Mouse (Mus musculus) MEL (cell line): ENCODE data around the gene Adgrl4. TPM values are rescaled to one million over a fixed set of nuclear protein-coding genes. Genes with fewer than 3 reads are reported as not detected.

Experiments used
- DNase-seq: peaks from one replicate; pipeline ENCODE4 v3.0.0; 2011; ENCODE audit warnings: low read depth, low spot score
- H3K27ac ChIP-seq: 2 replicates; pipeline ENCODE4 v1.5.1; 2012; ENCODE audit warnings: low read depth, mild to moderate bottlenecking, control low read depth, low read length, moderate library complexity; ENCODE audit not compliant: control insufficient read depth
- H3K27me3 ChIP-seq, 2 experiments: fragments of 150-350 bp in 1 of 2; sonication (generic) in 1 of 2; 2 replicates each; pipeline ENCODE4 v1.6.1; 2012; ENCODE audit warnings: low read length in 2 of 2, mild to moderate bottlenecking in 2 of 2, improper control_type of control experiment in 1 of 2, moderate library complexity in 1 of 2; ENCODE audit not compliant: insufficient read depth in 2 of 2, control insufficient read depth in 1 of 2
- H3K36me3 ChIP-seq, 2 experiments: 2 replicates each; pipeline ENCODE4 v1.6.1; 2012 to 2014; ENCODE audit warnings: low read length in 2 of 2, improper control_type of control experiment in 1 of 2, inconsistent platforms in 1 of 2, mild to moderate bottlenecking in 1 of 2; ENCODE audit not compliant: insufficient read depth in 2 of 2, control insufficient read depth in 1 of 2
- H3K4me1 ChIP-seq, 2 experiments: fragments of 150-350 bp in 1 of 2; sonication (generic) in 1 of 2; 2 replicates each; pipeline ENCODE4 v1.6.1; 2012; ENCODE audit warnings: low read length in 2 of 2, improper control_type of control experiment in 1 of 2, mild to moderate bottlenecking in 1 of 2; ENCODE audit not compliant: insufficient read depth in 2 of 2, control insufficient read depth in 1 of 2
- H3K4me3 ChIP-seq, 2 experiments: fragments of 150-350 bp in 1 of 2; sonication (generic) in 1 of 2; 2 replicates each; pipeline ENCODE4 v1.5.1; 2012; ENCODE audit warnings: low read depth in 2 of 2, low read length in 2 of 2, mild to moderate bottlenecking in 2 of 2, moderate library complexity in 2 of 2, control low read depth in 1 of 2, improper control_type of control experiment in 1 of 2; ENCODE audit not compliant: control insufficient read depth in 1 of 2, insufficient read depth in 1 of 2
- H3K79me2 ChIP-seq: 2 replicates; pipeline ENCODE4 v1.6.1; 2012; ENCODE audit warnings: mild to moderate bottlenecking, low read length, moderate library complexity; ENCODE audit not compliant: control insufficient read depth, poor library complexity, insufficient read depth
- H3K9ac ChIP-seq: 2 replicates; pipeline ENCODE4 v1.6.1; 2012; ENCODE audit warnings: low read depth, mild to moderate bottlenecking, control low read depth, low read length, moderate library complexity; ENCODE audit not compliant: control insufficient read depth, poor library complexity, severe bottlenecking
- H3K9me3 ChIP-seq: fragments of 150-350 bp; sonication (generic); replicated peaks from 2 replicates; pipeline ENCODE4 v1.6.1; 2012; ENCODE audit warnings: mild to moderate bottlenecking, low read length, improper control_type of control experiment, moderate library complexity; ENCODE audit not compliant: insufficient read depth
- CTCF ChIP-seq, 3 experiments: IDR thresholded peaks in 2 of 3; conservative IDR thresholded peaks in 1 of 3; 2 replicates each; pipeline ENCODE4 v1.5.1; 2011 to 2012; ENCODE audit warnings: low read length in 3 of 3, low read depth in 2 of 3, mild to moderate bottlenecking in 2 of 3, improper control_type of control experiment in 1 of 3, inconsistent platforms in 1 of 3, mixed read lengths in 1 of 3, moderate library complexity in 1 of 3; ENCODE audit not compliant: control insufficient read depth in 1 of 3, insufficient read depth in 1 of 3, poor library complexity in 1 of 3, severe bottlenecking in 1 of 3
- ELF1 ChIP-seq: IDR thresholded peaks from 2 replicates; pipeline ENCODE4 v1.6.1; 2014; ENCODE audit warnings: low read depth, mild to moderate bottlenecking, inconsistent platforms, low read length, improper control_type of control experiment, moderate library complexity
- ETS1 ChIP-seq: IDR thresholded peaks from 2 replicates; pipeline ENCODE4 v1.6.1; 2012; ENCODE audit warnings: low read depth, mild to moderate bottlenecking, inconsistent platforms, low read length, improper control_type of control experiment, moderate library complexity
- GABPA ChIP-seq: IDR thresholded peaks from 2 replicates; pipeline ENCODE4 v1.6.1; 2012; ENCODE audit warnings: low read depth, mild to moderate bottlenecking, inconsistent platforms, low read length, improper control_type of control experiment, moderate library complexity
- GATA1 ChIP-seq: IDR thresholded peaks from 2 replicates; pipeline ENCODE4 v1.6.1; 2011; ENCODE audit warnings: low read depth, low read length, improper control_type of control experiment
- HCFC1 ChIP-seq: IDR thresholded peaks from 2 replicates; pipeline ENCODE4 v1.6.1; 2012; ENCODE audit warnings: low read depth, mild to moderate bottlenecking, inconsistent platforms, low read length, improper control_type of control experiment, moderate library complexity
- JUND ChIP-seq: IDR thresholded peaks from 2 replicates; pipeline ENCODE4 v1.6.1; 2011; ENCODE audit warnings: low read depth, mild to moderate bottlenecking, improper control_type of control experiment, low read length
- MAZ ChIP-seq: IDR thresholded peaks from 2 replicates; pipeline ENCODE4 v1.6.1; 2012; ENCODE audit warnings: low read depth, mild to moderate bottlenecking, inconsistent platforms, low read length, improper control_type of control experiment
- MEF2A ChIP-seq: IDR thresholded peaks from 2 replicates; pipeline ENCODE4 v1.6.1; 2014; ENCODE audit warnings: low read depth, mild to moderate bottlenecking, inconsistent platforms, low read length, improper control_type of control experiment; ENCODE audit not compliant: poor library complexity, insufficient replicate concordance, severe bottlenecking; ENCODE audit errors: extremely low read depth
- MXI1 ChIP-seq: IDR thresholded peaks from 2 replicates; pipeline ENCODE4 v1.6.1; 2011; ENCODE audit warnings: mild to moderate bottlenecking, low read depth, low read length, improper control_type of control experiment
- MYB ChIP-seq: IDR thresholded peaks from 2 replicates; pipeline ENCODE4 v1.6.1; 2011; ENCODE audit warnings: mild to moderate bottlenecking, low read depth, low read length, improper control_type of control experiment
- MYC ChIP-seq: IDR thresholded peaks from 2 replicates; pipeline ENCODE4 v1.6.1; 2011; ENCODE audit warnings: low read depth, mild to moderate bottlenecking, low read length, improper control_type of control experiment, moderate library complexity
- NELFE ChIP-seq: IDR thresholded peaks from 2 replicates; pipeline ENCODE4 v1.6.1; 2011; ENCODE audit warnings: low read depth, low read length, improper control_type of control experiment
- NRF1 ChIP-seq: IDR thresholded peaks from 2 replicates; pipeline ENCODE4 v1.6.1; 2014; ENCODE audit warnings: low read depth, mild to moderate bottlenecking, inconsistent platforms, low read length, improper control_type of control experiment, moderate library complexity; ENCODE audit not compliant: poor library complexity, insufficient read depth, severe bottlenecking
- RAD21 ChIP-seq: IDR thresholded peaks from 2 replicates; pipeline ENCODE4 v1.6.1; 2011; ENCODE audit warnings: mild to moderate bottlenecking, low read depth, low read length, improper control_type of control experiment
- SIN3A ChIP-seq: IDR thresholded peaks from 2 replicates; pipeline ENCODE4 v1.6.1; 2012; ENCODE audit warnings: low read length, improper control_type of control experiment, inconsistent platforms
- SMC3 ChIP-seq: IDR thresholded peaks from 2 replicates; pipeline ENCODE4 v1.6.1; 2011; ENCODE audit warnings: low read depth, low read length, improper control_type of control experiment
- TBP ChIP-seq: IDR thresholded peaks from 2 replicates; pipeline ENCODE4 v1.8.0; 2011; ENCODE audit warnings: low read depth, low read length, improper control_type of control experiment
- UBTF ChIP-seq: IDR thresholded peaks from 2 replicates; pipeline ENCODE4 v1.6.1; 2012; ENCODE audit warnings: low read depth, mild to moderate bottlenecking, inconsistent platforms, low read length, improper control_type of control experiment, moderate library complexity, borderline replicate concordance; ENCODE audit not compliant: insufficient read depth
- USF1 ChIP-seq: IDR thresholded peaks from 2 replicates; pipeline ENCODE4 v1.6.1; 2014; ENCODE audit warnings: low read depth, mild to moderate bottlenecking, inconsistent platforms, low read length, improper control_type of control experiment, moderate library complexity
- ZKSCAN1 ChIP-seq: IDR thresholded peaks from 2 replicates; pipeline ENCODE4 v1.6.1; 2012; ENCODE audit warnings: low read depth, mild to moderate bottlenecking, inconsistent platforms, low read length, improper control_type of control experiment, moderate library complexity
- ZMIZ1 ChIP-seq: IDR thresholded peaks from 2 replicates; pipeline ENCODE4 v1.6.1; 2012; ENCODE audit warnings: low read depth, mild to moderate bottlenecking, inconsistent platforms, low read length, improper control_type of control experiment, moderate library complexity
- polyA plus RNA-seq, 2 experiments: library from polyadenylated mRNA; stranded (reverse) in 1 of 2; unstranded in 1 of 2; fragments of >175 nt in 1 of 2; fragments of >200 nt in 1 of 2; gene quantifications; 2 replicates each; pipeline versions ENCODE4 v1.2.1 to v1.2.4; 2012; ENCODE audit warnings: low replicate concordance in 2 of 2, low read depth in 1 of 2; ENCODE audit not compliant: insufficient read length in 2 of 2, insufficient read depth in 1 of 2, missing spikeins in 1 of 2
- total RNA-seq: library from RNA; depleted of rRNA; stranded (reverse); fragments of 300-350 nt; gene quantifications from 2 replicates; pipeline ENCODE4 v1.2.3, GENCODE M21; 2012

Gene Adgrl4
- total and polyA plus RNA-seq, 3 experiments: not detected

DNA sequence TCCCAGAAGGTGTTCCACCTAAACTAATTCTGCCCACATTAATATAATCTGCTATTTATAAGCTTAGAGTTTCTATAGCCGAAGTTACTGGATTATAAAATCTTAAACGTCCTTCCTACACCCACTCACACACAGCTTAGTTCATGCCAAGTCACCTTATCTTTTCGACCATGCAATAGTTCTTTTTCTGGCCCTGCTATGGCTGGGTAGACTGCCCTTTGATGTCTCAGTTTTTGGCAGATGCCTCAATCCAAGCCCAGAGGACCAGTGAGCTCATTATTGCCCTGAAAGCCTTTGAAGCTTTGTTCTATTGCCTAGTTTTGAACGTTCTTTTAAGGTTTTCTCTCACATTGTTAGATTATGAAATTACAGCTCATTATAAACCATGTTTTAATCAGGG lies 27.5 kb downstream of the Adgrl4 start:
- no peak overlapping the region for H3K27ac ChIP-seq
- TF ChIP-seq MYC (no peak), HCFC1 (no peak), ELF1 (no peak)
- no peaks in the 10 kb centered on the region for H3K79me2 ChIP-seq
- no peak for DNase-seq
- no peaks in the 10 kb centered on the region for H3K36me3 ChIP-seq
- no peak overlapping the region for H3K9ac ChIP-seq
- H3K27me3 ChIP-seq: no peaks in the 10 kb centered on the region
- no peaks in the 10 kb centered on the region for H3K9me3 ChIP-seq
- no peaks in the 10 kb centered on the region for H3K4me1 ChIP-seq
- H3K4me3 ChIP-seq: no peak overlapping the region

DNA sequence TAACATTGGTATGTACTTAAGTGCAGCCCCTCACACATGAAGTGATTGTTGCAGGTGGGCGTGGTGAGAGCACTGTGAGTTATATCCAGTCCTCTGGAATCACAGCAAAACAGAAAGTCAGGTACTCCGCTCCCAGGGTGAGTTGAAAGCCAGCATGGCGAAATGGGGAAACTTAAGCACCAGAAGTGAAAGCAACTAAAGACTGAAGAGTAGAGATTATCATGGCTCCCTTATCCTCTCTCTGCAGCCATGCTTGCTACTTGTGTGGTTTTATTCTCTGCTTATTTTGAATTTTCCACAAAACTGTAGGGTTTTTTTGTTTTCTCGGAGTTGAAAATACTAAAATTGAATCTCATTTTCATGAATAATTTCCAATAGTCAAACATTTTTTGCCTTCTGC lies 51.2 kb downstream of the Adgrl4 start:
- no peaks in the 10 kb centered on the region for H3K4me1 ChIP-seq

DNA sequence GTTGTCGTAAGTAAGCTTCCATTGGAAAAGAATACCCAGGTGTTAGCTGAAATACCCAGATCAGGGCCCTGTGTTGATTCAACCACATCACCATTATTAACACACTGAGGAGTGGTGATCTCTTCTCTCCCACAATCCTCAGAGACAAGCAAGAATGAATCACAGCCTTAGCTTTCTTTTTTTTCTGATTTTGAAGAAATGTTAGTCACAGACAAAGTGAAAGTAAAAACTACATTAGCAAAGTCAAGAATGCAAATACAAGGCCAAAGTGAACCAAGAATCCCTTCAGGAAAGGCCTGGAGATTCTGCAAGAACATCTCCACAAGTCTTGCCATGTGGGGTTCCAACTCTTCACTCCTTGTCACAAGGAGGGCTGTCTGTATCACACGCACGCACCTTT lies 67.9 kb downstream of the Adgrl4 start:
- DNase-seq: no peak
- no peak overlapping the region for H3K9ac ChIP-seq
- H3K27me3 ChIP-seq: no peaks in the 10 kb centered on the region
- no peak overlapping the region for H3K27ac ChIP-seq
- H3K36me3 ChIP-seq: no peaks in the 10 kb centered on the region
- no peaks in the 10 kb centered on the region for H3K4me1 ChIP-seq
- no peak overlapping the region for H3K4me3 ChIP-seq
- H3K79me2 ChIP-seq: no peaks in the 10 kb centered on the region
- TF ChIP-seq MXI1 (no peak), ZMIZ1 (no peak), SMC3 (no peak), RAD21 (no peak), NELFE (no peak), HCFC1 (no peak), GABPA (no peak), SIN3A (no peak), GATA1 (no peak), USF1 (no peak), CTCF (IDR thresholded peaks at IDR 0.05 in 2 of 3, conservative IDR thresholded peaks at IDR 0.05 in 1 of 3; ENCODE audit: control insufficient read depth in 1 of 3, insufficient read depth in 1 of 3, low read depth in 2 of 3, low read length in 3 of 3, poor library complexity in 1 of 3, severe bottlenecking in 1 of 3) (no peak), TBP (no peak), NRF1 (no peak), ETS1 (no peak), JUND (no peak), ZKSCAN1 (no peak), MYB (no peak), MAZ (no peak)
- TF ChIP-seq, all 39 proteins: peak for 0
- no peaks in the 10 kb centered on the region for H3K9me3 ChIP-seq

More for the DNA sequence above, 51.2 kb downstream of the Adgrl4 start:
- H3K36me3 ChIP-seq: no peaks in the 10 kb centered on the region
- no peak overlapping the region for H3K4me3 ChIP-seq
- no peak overlapping the region for H3K27ac ChIP-seq
- H3K79me2 ChIP-seq: no peaks in the 10 kb centered on the region
- no peaks in the 10 kb centered on the region for H3K9me3 ChIP-seq
- H3K9ac ChIP-seq: no peak overlapping the region
- no peaks in the 10 kb centered on the region for H3K27me3 ChIP-seq
- no peak for DNase-seq
- TF ChIP-seq RAD21 (no peak), MAZ (no peak), TBP (no peak), MEF2A (no peak), UBTF (no peak)
